Mouse (Mus musculus) megakaryocyte, adult 5-6 weeks (primary cell): ENCODE measurements around the gene 4933402J07Rik. TPM values are rescaled to one million over a fixed set of nuclear protein-coding genes. Genes with fewer than 3 reads are reported as not detected.

Experiments used
- ATAC-seq: 2 replicates; pipeline ENCODE4 v1.8.0; 2016; ENCODE audit warnings: mild to moderate bottlenecking, inconsistent platforms; ENCODE audit not compliant: poor library complexity, severe bottlenecking
- total RNA-seq, 2 experiments: library from RNA; stranded (forward) in 1 of 2; stranded (reverse) in 1 of 2; fragments of 153-499, 151-499 nt in 1 of 2; fragments of 221-1000, 200-1000 nt in 1 of 2; gene quantifications; 2 replicates each; pipeline versions ENCODE4 v1.2.3 to v1.2.4; 2015 to 2017

Gene 4933402J07Rik
- total RNA-seq, 2 experiments from 2014 or later = not detected

DNA sequence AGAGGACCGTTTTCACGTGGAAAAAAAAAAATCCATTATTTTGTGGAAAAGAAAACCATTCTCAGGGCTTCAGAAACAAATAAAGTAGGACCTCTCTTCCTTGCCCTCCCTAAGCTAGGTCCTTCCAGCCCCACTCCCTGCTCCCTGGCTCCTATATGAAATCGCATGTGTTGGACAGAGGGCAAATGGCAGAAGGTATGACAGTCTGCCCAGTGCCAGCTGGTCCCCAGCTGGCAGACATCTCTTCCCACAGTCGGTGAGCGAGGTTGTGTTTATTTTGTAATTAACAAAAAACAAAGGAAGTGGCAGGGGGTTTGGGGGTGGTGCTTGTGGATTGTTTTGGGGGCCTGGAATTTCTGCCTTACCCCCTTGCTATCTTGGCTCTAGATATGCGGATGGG is 56.6 kb downstream of the 4933402J07Rik start:
- ATAC-seq = no peak

DNA sequence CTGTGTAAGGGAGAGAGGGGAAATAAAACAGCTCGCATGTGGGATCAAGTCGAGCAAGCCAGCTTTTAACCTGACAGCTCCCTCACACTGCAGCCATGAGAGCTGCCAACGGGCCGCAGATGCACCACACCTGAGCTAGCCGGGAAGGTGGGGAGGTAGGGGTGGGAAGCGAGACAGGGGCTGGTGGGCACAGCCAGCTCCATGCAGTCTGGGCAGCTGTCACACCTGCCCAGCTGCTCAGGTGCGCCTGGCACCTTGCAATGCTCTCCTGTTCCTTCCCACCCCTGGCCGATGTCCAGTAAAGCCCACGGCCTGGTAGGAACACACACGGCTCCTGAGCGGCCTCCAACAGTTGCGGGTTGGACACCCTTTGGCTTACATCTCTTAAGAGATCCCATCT is 57.5 kb downstream of the 4933402J07Rik start:
- ATAC-seq = no peak

DNA sequence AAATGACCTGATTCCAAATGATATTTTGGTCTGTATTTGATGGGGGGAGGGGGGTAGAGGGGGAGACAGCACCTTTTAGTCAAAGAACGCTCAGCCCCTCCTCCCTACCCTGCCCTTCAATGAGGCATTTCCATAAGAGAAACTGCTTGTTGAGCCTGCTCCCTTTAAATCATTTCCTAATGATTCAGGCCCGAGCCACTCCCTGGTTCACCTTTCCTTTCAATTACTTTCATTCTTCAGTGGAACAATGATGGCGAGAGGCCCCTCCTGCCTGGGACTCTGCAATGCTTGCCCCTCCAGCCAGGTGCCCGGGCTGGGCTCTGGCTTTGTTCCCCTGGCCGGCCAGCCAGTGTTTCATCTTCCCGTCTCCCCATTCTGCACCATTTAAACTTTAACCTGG is 66.0 kb downstream of the 4933402J07Rik start:
- ATAC-seq = no peak

DNA sequence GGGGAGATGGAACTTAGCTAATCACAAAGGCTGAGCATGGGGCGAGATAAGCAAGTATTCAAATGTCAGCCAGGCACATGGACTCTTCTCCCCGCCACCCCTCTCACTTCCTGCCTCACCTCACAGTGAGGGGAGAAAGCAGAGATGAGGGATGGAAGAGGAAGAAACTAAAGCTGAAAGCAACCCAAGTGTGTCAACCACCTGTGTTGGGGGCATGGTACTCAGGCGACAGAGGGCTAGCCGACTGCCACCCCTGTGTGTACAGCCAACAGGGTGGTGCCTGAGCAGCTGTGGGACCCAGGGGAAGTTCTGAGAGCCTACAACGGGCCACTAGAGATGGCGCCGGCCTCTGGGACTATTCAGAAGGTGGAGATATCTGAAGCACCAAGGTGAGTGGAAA is 68.1 kb downstream of the 4933402J07Rik start:
- no peak for ATAC-seq

DNA sequence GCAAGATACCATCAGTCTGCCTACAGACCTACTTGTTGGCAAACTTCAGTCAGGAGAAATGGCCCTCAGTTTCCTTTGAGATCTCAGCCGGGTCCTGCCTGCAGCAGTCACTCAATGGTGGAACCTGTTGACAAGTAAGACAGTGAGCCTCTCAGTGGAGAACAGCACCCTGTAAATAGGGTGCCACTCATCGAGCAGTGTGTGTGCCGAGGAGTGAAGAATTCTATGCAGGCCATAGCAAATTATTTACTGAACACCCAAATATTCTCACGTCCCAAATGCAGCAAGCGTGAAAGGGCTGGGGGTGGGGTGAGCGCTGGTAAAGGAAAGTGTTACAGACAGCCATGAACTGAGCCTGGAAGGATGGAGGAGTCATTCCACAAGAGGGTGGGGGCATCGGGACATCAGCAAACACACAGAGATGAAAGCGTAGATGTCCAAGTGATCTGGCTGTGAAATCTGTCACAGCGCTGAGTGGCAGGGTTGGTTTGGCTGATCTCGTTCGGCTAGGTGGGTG is 72.6 kb downstream of the 4933402J07Rik start:
- no peak for ATAC-seq

Other genes with a start within 250 kb of the 4933402J07Rik start
- gene Cbln1, start 91.2 kb upstream of the 4933402J07Rik start, total RNA-seq (2015) = 0.04 TPM in 1 of 2 replicates, not detected in the other
- gene Cbln1, start 91.2 kb upstream of the 4933402J07Rik start, total RNA-seq (2017) = not detected in 2 replicates